Mouse (Mus musculus) c-Kit-negative CD71-positive TER-119-positive erythroid progenitor cells, embryonic 14.5 days (primary cell): ENCODE results near the gene Rab37.

Experiments used
- DNase-seq: peaks from one replicate; pipeline ENCODE4 v3.0.0-alpha.2; 2013; ENCODE audit warnings: low read depth, low spot score

The Rab37 gene

GRCm38 (mm10) chr11:115085064-115085463, 6.2 kb upstream of the Rab37 start:
- no peak for DNase-seq

- DNase-seq, result no peak
Measured at GRCm38 (mm10) chr11:115086213-115086612, 5.0 kb upstream of the Rab37 start.

DNA sequence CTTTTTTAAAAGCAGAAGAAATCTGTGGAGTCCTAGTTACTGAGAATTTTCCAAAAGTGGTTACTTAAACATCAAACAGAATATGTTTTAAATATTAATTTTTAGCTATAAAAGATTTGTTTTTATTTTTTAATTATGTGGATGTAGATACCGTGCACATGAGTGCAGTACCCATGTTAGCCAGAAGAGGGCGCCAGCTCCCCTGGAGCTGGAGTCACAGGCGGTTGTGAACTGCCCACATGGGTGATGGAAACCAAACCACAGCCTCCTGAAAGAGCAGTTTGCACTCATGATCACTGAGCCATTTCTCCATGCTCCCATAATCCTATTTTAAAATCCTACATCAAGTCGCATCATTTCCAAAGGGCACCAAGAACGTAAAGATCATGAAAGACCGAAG, 1.4 kb upstream of the Rab37 start:
- no peak for DNase-seq

DNA sequence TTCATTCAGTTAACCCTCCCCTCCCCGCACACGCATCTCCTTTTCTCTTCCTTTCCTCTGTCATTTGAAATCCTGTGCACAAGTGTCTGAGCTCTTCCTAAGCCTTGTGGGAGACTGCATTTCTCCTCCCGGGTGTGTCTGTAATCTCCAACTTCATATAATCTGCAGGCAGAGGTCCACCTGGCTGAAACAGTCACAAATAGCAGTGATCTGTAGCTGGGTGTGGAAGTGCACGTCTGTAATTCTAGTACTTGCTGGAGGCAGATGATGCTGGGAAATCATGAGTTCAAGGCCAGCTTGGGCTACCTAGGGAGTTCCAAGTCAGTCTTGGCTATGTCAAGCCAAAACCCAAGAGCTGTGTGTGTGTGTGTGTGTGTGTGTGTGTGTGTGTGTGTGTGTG, 909 bp downstream of the Rab37 start:
- no peak for DNase-seq

GRCm38 (mm10) chr11:115098203-115098932, 7.1 kb downstream of the Rab37 start:
- DNase-seq, result no peak

- DNase-seq, result no peak
Measured at GRCm38 (mm10) chr11:115099241-115099840, 8.1 kb downstream of the Rab37 start.

GRCm38 (mm10) chr11:115100032-115100621, 8.9 kb downstream of the Rab37 start:
- no peak for DNase-seq

DNA sequence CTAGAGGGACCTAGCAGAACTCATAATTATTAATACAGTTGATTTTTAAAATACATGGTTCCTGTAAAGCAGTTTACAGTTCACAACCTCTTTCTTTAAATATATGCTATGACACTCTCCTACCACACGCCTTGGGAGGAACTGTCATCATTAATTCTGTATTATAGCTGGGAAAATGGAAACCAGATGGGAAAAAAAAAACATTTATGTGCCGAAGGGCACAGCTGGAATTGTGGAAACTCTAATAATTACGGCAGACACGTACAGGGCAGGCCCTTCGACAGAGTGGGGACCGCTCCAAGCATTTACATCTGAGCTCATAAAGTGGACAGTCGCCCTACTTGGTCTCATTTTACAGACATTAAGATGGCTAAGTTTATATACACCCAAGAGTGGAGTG, 9.5 kb downstream of the Rab37 start:
- no peak for DNase-seq

DNA sequence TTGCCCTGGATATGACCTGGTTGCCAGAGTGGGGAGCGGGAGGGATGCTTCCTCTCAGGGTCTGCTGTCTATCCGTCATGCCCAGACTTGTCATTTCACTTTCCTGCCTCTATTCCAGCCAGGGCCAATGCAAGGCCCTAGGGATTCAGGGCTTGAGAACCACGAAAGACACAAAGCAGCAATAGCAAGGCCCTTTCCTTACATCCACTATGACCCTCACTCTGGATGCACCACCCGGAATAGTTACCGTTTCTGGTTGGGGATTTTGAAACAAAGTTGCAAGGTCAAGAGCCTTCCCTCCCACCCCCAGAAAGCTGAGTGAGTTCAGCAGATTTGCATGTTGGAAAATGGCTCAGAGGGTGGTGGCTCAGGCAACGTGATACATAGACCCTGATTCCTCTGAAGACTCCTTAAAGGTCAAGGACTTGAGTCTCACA, 10.4 kb downstream of the Rab37 start:
- no peak for DNase-seq

DNA sequence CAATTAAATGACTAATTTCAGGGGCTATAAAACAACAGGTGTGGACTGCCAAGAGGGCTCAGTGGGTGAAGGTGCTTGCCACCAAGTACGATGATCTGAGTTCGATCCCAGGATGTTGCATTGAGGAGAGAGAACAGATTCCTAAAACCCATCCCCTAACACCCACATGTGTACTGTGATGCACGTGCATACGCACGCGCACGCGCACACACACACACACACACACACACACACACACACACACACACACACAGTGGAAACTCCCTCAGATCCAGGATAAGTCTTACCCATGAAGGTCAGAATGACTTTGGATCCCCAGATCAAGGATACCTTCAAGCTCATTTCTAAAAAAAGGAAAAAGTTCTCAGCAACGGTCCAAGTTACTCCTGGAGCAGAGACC, 10.9 kb downstream of the Rab37 start:
- no peak for DNase-seq

DNA sequence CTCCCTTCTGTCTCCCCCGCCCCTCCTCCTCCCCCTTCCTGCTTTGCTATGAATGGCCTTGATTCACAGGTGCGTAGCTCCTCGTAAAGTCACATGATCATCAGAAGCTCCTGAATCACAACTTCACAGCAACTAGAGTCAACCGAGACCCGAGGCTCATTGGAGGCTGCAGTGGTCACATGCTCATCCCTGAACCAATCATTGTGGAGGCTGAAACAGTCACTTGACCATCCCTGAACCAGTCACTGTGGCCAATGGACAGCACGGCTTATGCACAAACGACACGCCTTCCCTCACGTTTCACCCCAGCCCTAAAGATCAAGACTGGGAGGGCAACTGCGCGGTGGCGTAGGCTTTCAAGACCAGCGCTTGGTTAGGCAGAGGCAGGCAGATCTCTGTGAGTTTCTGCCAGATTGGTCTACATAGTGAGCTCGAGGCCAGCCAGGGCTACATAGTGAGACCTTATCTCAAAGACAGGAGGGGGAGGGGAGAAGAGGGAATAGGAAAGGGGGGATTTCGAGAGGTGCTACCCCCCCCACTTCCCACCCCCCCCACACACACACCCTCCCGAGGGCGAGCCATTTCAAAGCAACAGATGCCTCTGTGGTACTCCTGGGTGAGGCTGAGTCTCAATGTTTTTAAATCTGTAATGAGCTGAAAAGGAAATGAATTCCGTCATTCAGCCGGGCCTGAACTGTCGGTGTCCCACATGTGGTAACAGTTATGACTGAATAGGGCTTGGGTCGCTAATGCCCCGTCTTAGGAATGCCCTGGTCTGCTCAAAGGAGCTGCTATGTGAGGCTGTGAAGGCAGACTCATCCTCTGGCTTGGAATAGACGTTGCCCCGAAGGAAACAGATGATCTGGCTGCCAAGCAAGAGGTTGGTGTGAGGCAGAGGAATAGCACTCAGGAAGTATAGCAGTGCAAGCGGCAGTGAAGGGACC, 12.5 kb downstream of the Rab37 start:
- no peak for DNase-seq

- no peak for DNase-seq
Measured at GRCm38 (mm10) chr11:115104769-115105563, 13.7 kb downstream of the Rab37 start.

DNA sequence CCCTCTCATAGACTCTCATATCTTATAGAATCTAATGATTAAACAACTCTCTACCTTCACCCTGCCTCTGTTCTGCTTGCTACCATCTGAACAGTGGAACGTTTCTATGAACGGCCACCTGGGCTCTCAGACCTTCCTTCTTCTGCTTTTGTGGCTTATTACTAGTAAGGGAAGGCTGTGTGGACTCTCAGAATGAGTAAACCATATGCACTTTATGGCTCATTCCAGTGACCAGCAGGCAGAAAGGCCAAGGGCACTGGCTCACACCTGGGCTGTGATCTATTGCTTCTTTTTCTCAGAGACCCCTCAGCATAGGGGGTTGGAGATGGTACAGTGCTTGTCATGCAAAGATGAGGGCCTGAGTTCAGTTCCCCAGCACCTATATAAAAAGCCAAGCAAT, 15.4 kb downstream of the Rab37 start:
- DNase-seq, result no peak

- no peak for DNase-seq
Measured at GRCm38 (mm10) chr11:115107403-115107916, 16.2 kb downstream of the Rab37 start.

GRCm38 (mm10) chr11:115108176-115108575, 16.9 kb downstream of the Rab37 start:
- DNase-seq, result no peak

DNA sequence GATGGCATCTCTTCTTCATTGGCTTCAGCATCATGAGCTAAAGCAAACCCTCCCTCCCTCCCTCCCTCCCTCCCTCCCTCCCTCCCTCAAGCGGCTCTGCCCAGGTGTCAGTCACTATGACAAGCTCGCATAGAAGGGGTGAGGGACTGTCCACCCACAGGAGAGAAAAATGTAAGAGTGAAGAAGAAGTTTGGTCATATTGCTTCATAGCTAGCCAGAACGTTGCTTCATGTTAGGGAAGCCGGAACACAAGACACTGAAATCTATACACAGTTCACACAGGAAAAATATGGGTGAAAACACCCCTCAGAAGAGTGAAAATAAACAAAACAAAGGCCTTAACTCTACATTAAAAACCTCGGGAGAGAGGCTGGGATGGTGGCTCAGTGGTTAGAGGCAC, 19.0 kb downstream of the Rab37 start:
- no peak for DNase-seq

GRCm38 (mm10) chr11:115112196-115112595, 21.0 kb downstream of the Rab37 start:
- no peak for DNase-seq

DNA sequence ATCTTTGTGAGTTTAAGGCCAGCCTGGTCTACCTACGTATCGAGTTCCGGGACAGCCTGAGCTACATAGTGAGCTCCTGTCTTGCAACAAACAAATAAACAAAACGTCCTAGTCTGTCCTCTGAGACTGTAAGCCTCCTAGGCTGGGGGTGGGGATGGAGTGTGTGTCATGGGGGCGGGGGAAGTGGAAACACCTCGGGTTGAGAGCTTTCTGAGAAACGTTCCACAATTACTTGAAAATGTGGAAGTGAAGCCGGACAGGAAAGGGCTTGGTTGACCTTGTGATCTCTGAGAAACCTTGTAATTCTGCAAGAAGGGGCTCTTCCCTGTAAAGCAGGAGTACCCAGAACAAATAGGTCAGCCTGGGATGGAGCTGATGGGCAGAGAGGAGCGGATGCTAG, 28.2 kb downstream of the Rab37 start:
- no peak for DNase-seq

DNA sequence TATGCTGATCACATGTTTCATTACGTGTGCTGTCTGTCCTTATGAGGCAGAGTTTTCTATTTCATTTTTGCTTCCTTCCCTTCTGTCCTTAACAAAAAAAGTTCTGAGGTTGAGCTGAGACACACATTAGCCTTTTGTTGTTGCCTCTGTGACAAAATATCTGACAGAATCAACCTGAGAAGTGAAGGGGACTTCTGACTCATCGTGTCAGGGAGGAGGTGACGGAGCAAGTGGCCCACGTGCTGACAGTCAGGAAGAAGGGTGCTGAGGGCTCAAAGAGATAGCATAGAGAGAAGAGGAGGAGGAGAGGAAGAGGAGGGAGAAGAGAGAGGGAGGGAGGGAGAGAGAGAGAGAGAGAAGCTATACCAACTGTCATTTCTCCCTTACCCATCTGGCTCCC, 37.3 kb downstream of the Rab37 start:
- no peak for DNase-seq

DNA sequence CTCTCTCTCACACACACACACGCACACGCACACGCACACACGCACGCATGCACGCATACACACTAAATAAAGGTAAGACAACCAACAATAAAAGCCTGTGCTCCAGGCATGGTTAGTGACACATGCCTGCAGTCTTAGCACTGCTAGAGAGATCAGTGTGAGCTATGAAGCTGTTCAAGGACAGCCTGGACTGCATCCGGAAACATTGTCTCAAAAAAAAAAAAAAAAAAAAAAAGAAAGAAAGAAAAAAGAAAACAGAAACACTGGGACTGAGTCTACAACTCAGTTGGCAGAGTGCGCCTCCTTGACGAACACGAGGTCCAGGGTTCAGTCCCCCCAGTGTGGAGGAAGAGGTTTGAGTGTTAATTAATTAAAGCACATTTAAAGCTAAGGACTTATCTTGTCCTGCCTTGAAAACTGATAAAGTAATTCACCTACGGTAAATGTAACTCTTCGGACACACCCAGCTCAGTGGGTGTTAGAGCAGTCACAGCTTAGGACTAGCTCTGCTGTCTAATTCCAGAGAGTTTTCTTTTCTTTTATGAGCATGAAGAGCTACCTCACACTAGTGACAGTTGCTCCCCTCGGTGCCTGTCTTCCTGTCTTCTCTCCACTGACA, 38.4 kb downstream of the Rab37 start:
- DNase-seq, result no peak
